Mouse (Mus musculus): Measurements from ENCODE around the gene Tesk2. TPM values are rescaled to one million over a fixed set of nuclear protein-coding genes. Genes with fewer than 3 reads are reported as not detected.

Tesk2 gene
- total and polyA plus RNA-seq, 3 experiments: 3.5 to 7.0 (median 5.8) TPM

- no peak overlapping the region for H3K4me2 ChIP-seq (ENCODE audit: insufficient read depth, low read depth, poor library complexity, severe bottlenecking)
- no peak overlapping the region for H3K4me3 ChIP-seq (replicated peaks in 1 of 3; ENCODE audit: low read depth in 2 of 3, low read length in 2 of 3, poor library complexity in 1 of 3)
- in situ Hi-C loops (cut with MboI; ENCODE audit: low pct_ligation_motif_present, low pct_unique_long_range_greater_than_20kb, low sequenced_read_pairs): no loop called here
- H3K9me3 ChIP-seq (replicated peaks; ENCODE audit: low read length): no peaks in the 10 kb centered on the region
- H3K4me1 ChIP-seq (ENCODE audit: control insufficient read depth in 1 of 2, insufficient read depth in 2 of 2): peaks cover 0 to 9% of the 10 kb centered on the region in 2 experiments; a peak in 2 of 4 replicates
- H3K79me2 ChIP-seq (replicated peaks; ENCODE audit: control insufficient read depth, extremely low read depth, insufficient read depth, poor library complexity, severe bottlenecking): peaks cover 34% of the 10 kb centered on the region
- H3K36me3 ChIP-seq (replicated peaks in 1 of 2; ENCODE audit: control insufficient read depth in 1 of 2, insufficient read depth in 1 of 2, low read length in 1 of 2): peaks cover 54 to 78% of the 10 kb centered on the region in 2 experiments
- no peak overlapping the region for H3K9ac ChIP-seq (ENCODE audit: insufficient read depth, low read depth)
- H3K27me3 ChIP-seq (replicated peaks): no peaks in the 10 kb centered on the region
- H3K27ac ChIP-seq (ENCODE audit: insufficient read depth, low read depth): no peak overlapping the region
- no peak for DNase-seq (ENCODE audit: extremely low read depth)
- dilution Hi-C loops (cut with MboI; ENCODE audit: extremely low pct_ligation_motif_present, extremely low pct_unique_long_range_greater_than_20kb, low sequenced_read_pairs): no loop called here
- TF ChIP-seq MXI1 (IDR thresholded peaks at IDR 0.05; ENCODE audit: low read depth, low read length) (no peak), IRF4 (IDR thresholded peaks at IDR 0.05; ENCODE audit: low read depth, low read length) (no peak), NELFE (IDR thresholded peaks at IDR 0.05; ENCODE audit: low read depth, low read length) (no peak), CHD2 (IDR thresholded peaks at IDR 0.05; ENCODE audit: low read length) (no peak), POLR2A (IDR thresholded peaks at IDR 0.05; ENCODE audit: low read depth, low read length) (no peak), USF1 (IDR thresholded peaks at IDR 0.05; ENCODE audit: low read depth, low read length) (no peak), PAX5 (IDR thresholded peaks at IDR 0.05; ENCODE audit: low read length) (no peak), CHD1 (IDR thresholded peaks at IDR 0.05; ENCODE audit: low read depth, low read length) (no peak), POLR2AphosphoS2 (IDR thresholded peaks at IDR 0.05; ENCODE audit: low read depth, low read length) (no peak), ZKSCAN1 (IDR thresholded peaks at IDR 0.05; ENCODE audit: borderline replicate concordance, low read depth, low read length) (no peak), ZMIZ1 (IDR thresholded peaks at IDR 0.05; ENCODE audit: low read depth, low read length) (no peak), TCF12 (IDR thresholded peaks at IDR 0.05; ENCODE audit: low read depth, low read length) (no peak), BHLHE40 (IDR thresholded peaks at IDR 0.05; ENCODE audit: low read depth, low read length) (no peak), MEF2A (IDR thresholded peaks at IDR 0.05; ENCODE audit: borderline replicate concordance, low read depth, low read length) (no peak), SIN3A (IDR thresholded peaks at IDR 0.05; ENCODE audit: low read length) (no peak)
Observed at GRCm38 (mm10) chr4:116698693-116699342, 21.9 kb upstream of the Tesk2 start.

- dilution Hi-C loops (cut with MboI; ENCODE audit: extremely low pct_ligation_motif_present, extremely low pct_unique_long_range_greater_than_20kb, low sequenced_read_pairs) (no loop called here), in situ Hi-C loops (cut with MboI; ENCODE audit: low pct_ligation_motif_present, low pct_unique_long_range_greater_than_20kb, low sequenced_read_pairs) (no loop called here)
- Histone ChIP-seq H3K4me3 (replicated peaks in 1 of 3; ENCODE audit: low read depth in 2 of 3, low read length in 2 of 3, poor library complexity in 1 of 3) (no peak overlapping the region), H3K9me3 (replicated peaks; ENCODE audit: low read length) (no peaks in the 10 kb centered on the region), H3K9ac (ENCODE audit: insufficient read depth, low read depth) (no peak overlapping the region), H3K27ac (ENCODE audit: insufficient read depth, low read depth) (no peak overlapping the region), H3K27me3 (replicated peaks) (no peaks in the 10 kb centered on the region), H3K4me2 (ENCODE audit: insufficient read depth, low read depth, poor library complexity, severe bottlenecking) (no peak overlapping the region), H3K4me1 (ENCODE audit: control insufficient read depth in 1 of 2, insufficient read depth in 2 of 2) (peaks cover 0 to 2% of the 10 kb centered on the region in 2 experiments; a peak in 1 of 4 replicates), H3K79me2 (replicated peaks; ENCODE audit: control insufficient read depth, extremely low read depth, insufficient read depth, poor library complexity, severe bottlenecking) (peaks cover 14% of the 10 kb centered on the region), H3K36me3 (replicated peaks in 1 of 2; ENCODE audit: control insufficient read depth in 1 of 2, insufficient read depth in 1 of 2, low read length in 1 of 2) (peaks cover 41 to 74% of the 10 kb centered on the region in 2 experiments)
- TF ChIP-seq POLR2AphosphoS2 (IDR thresholded peaks at IDR 0.05; ENCODE audit: low read depth, low read length): peak; percentile 76; the same call in 1 of the 2 replicates
- no peak for TF ChIP-seq EP300 (IDR thresholded peaks at IDR 0.05; ENCODE audit: low read length)
- DNase-seq (ENCODE audit: extremely low read depth): no peak
Observed at GRCm38 (mm10) chr4:116700964-116701363, 19.8 kb upstream of the Tesk2 start.
